11 mouse cellular contexts compared by ENCODE assay signal in genomic region chr6:87502831-87503286, GRCm38 (mm10). TPM values are rescaled to one million over a fixed set of nuclear protein-coding genes. Genes with fewer than 3 reads are reported as not detected.
A peak's percentile ranks its signal among the peaks of the same experiment; 100 is the strongest.
DNase-seq lines count a peak whose midpoint lies in the region; ATAC-seq and TF ChIP-seq lines count a peak whose summit lies in the region.
"Had no signal": no experiment of that assay in that cellular context is flagged by ENCODE, and none has a peak within 500 bp of the region (broad histone marks: within the 10 kb centered on the region; RNA-seq: fewer than 3 reads in every experiment).

No protein-coding gene starts in this region.

- DNase-seq in heart, adult 8-10 months (ENCODE audit: low spot score), result peak; percentile 39
- no peak for DNase-seq in heart, postnatal 14 days
- peak; percentile 79 to 84 for DNase-seq in CD8-positive naive resting alpha-beta T cell, adult 2 months (ENCODE audit: low read depth in 2 of 2, low spot score in 2 of 2)
- peak; percentile 32 for DNase-seq in lung, embryonic 14.5 days
- DNase-seq in spleen, adult 12 weeks (ENCODE audit: low spot score), result peak; percentile 52
- no peak for DNase-seq in limb, embryonic 10.5 days (ENCODE audit: low spot score)
- DNase-seq in gastrocnemius, postnatal 14 days, result no peak
- DNase-seq in frontal cortex, postnatal 14 days (ENCODE audit: low spot score in 2 of 2), result no peak
- DNase-seq: cerebellum, postnatal 36 days had no signal

- H3K36me3 ChIP-seq in lung, embryonic 14.5 days (ENCODE audit: insufficient read depth), result no peaks in the 10 kb centered on the region
- H3K36me3 ChIP-seq in limb, embryonic 10.5 days, result no peaks in the 10 kb centered on the region
- H3K36me3 ChIP-seq: neural tube, embryonic 13.5 days had no signal

- no peaks in the 10 kb centered on the region for H3K27me3 ChIP-seq in lung, embryonic 14.5 days (ENCODE audit: insufficient read depth, low read length)
- no peaks in the 10 kb centered on the region for H3K27me3 ChIP-seq in limb, embryonic 10.5 days (ENCODE audit: low read depth, poor library complexity, severe bottlenecking)
- H3K27me3 ChIP-seq: neural tube, embryonic 13.5 days had no signal

- WGBS in lung, embryonic 14.5 days, result 60% methylated on average over 10 of the region's 10 CpGs
- WGBS in limb, embryonic 10.5 days, result 79% methylated on average over 10 of the region's 10 CpGs

- no peak overlapping the region for H3K4me2 ChIP-seq in lung, embryonic 14.5 days
- H3K4me2 ChIP-seq: neural tube, embryonic 13.5 days had no signal

- no peak overlapping the region; the same call in 1 of the 2 replicates for H3K27ac ChIP-seq in lung, embryonic 14.5 days (ENCODE audit: low read depth)
- H3K27ac ChIP-seq in limb, embryonic 10.5 days, result no peak overlapping the region
- H3K27ac ChIP-seq: layer of hippocampus, adult 2 months; neural tube, embryonic 13.5 days had no signal

- no peak overlapping the region for H3K9ac ChIP-seq in lung, embryonic 14.5 days
- H3K9ac ChIP-seq: neural tube, embryonic 13.5 days had no signal

- intact Hi-C loops in heart, postnatal 14 days (cut with DNase I), result no loop called here
- intact Hi-C loops in gastrocnemius, postnatal 14 days (cut with DNase I; ENCODE audit: low total_unique reads), result no loop called here

- no peak for TF ChIP-seq CTCF in lung, embryonic 14.5 days (IDR thresholded peaks at IDR 0.05; ENCODE audit: low read depth)

- peaks cover 3% of the 10 kb centered on the region; the same call in 1 of the 2 replicates for H3K4me1 ChIP-seq in lung, embryonic 14.5 days (ENCODE audit: insufficient read depth)
- H3K4me1 ChIP-seq in limb, embryonic 10.5 days, result peaks cover 15% of the 10 kb centered on the region
- H3K4me1 ChIP-seq: neural tube, embryonic 13.5 days had no signal

- ATAC-seq in lung, embryonic 14.5 days (ENCODE audit: insufficient read depth), result no peak; the same call in 1 of the 2 replicates

- no peaks in the 10 kb centered on the region for H3K9me3 ChIP-seq in lung, embryonic 14.5 days (ENCODE audit: low read depth, low read length)
- H3K9me3 ChIP-seq in limb, embryonic 10.5 days (replicated peaks), result no peaks in the 10 kb centered on the region
- H3K9me3 ChIP-seq: neural tube, embryonic 13.5 days had no signal

- H3K4me3 ChIP-seq in lung, embryonic 14.5 days (ENCODE audit: low read depth, low read length), result no peak overlapping the region
- H3K4me3 ChIP-seq in limb, embryonic 10.5 days, result no peak overlapping the region
- H3K4me3 ChIP-seq: layer of hippocampus, adult 2 months; neural tube, embryonic 13.5 days had no signal

RNA-seq across cellular contexts. Expression of gene Arhgap25, which starts 30.2 kb away (rescaled TPM):
- total RNA-seq in heart, adult 8-10 months (2022), result 1 to 10 TPM; 2.4 to 3.6 (median 2.9) TPM
- 1 to 10 TPM; 5.1 to 5.8 TPM for total RNA-seq in heart, postnatal 14 days (2021)
- 8.2 and 8.7 TPM in 2 replicates for polyA plus RNA-seq in lung, embryonic 14.5 days (2014; fragmentation: Nextera tagmentation; extraction: Ambion mirVana)
- 2.3 and 2.6 TPM in 2 replicates for polyA plus RNA-seq in limb, embryonic 10.5 days (2016; fragmentation: Nextera tagmentation; extraction: Ambion mirVana)
- 1 to 10 TPM; 2.1 to 2.9 TPM for total RNA-seq in gastrocnemius, postnatal 14 days (2021)

Comparison
In these comparisons a context has a peak if more than half of its experiments do, and no peak if none do; other contexts are left out.
1. DNase-seq: peak in heart, adult 8-10 months (single experiment), CD8-positive naive resting alpha-beta T cell, adult 2 months (2 of 2), lung, embryonic 14.5 days (single experiment) and spleen, adult 12 weeks (single experiment); none in heart, postnatal 14 days (0 of 2), limb, embryonic 10.5 days (single experiment), gastrocnemius, postnatal 14 days (single experiment) and frontal cortex, postnatal 14 days (0 of 2).